In the genomic region with DNA sequence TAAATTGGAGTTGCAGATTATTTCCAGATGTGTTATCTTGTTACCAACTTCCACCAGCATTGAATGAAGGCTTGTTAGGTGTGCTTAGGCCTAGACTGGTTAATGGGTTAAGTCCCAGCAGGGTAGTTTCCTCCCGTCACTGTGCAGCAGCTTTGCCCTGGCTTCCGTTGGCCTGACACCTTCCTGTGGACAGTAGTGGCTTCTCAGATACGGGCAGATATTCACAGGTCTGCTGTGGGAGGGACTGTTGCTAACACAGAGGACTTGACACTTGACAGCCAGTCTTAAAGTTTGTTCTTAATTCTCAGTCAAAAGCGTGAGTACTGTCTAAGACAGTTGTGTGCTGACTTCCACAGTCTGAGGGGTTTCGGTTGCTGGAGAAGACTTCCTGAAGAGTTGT, we compare ENCODE assay signal across 24 mouse cellular contexts. TPM values are rescaled to one million over a fixed set of nuclear protein-coding genes. Genes with fewer than 3 reads are reported as not detected.
DNase-seq lines count a peak whose midpoint lies in the region; ATAC-seq and TF ChIP-seq lines count a peak whose summit lies in the region.
"Had no signal": no experiment of that assay in that cellular context is flagged by ENCODE, and none has a peak within 500 bp of the region (broad histone marks: within the 10 kb centered on the region; RNA-seq: fewer than 3 reads in every experiment).

No protein-coding gene starts in this region.

- no peak for TF ChIP-seq CTCF in liver, postnatal 0 days (IDR thresholded peaks at IDR 0.05; ENCODE audit: low read depth)
- no peak for TF ChIP-seq CTCF in midbrain, postnatal 0 days (IDR thresholded peaks at IDR 0.05)

- H3K9me3 ChIP-seq in liver, embryonic 11.5 days (ENCODE audit: control insufficient read depth, low read length): no peaks in the 10 kb centered on the region
- H3K9me3 ChIP-seq in liver, postnatal 0 days (ENCODE audit: low read length): no peaks in the 10 kb centered on the region
- H3K9me3 ChIP-seq in midbrain, postnatal 0 days (ENCODE audit: low read length): no peaks in the 10 kb centered on the region
- H3K9me3 ChIP-seq in hindbrain, embryonic 16.5 days (ENCODE audit: control insufficient read depth, low read length): no peaks in the 10 kb centered on the region
- H3K9me3 ChIP-seq: forebrain, embryonic 13.5 days; hindbrain, embryonic 13.5 days; limb, embryonic 15.5 days had no signal

- H3K27ac ChIP-seq in liver, embryonic 11.5 days (ENCODE audit: low read depth, low read length): no peak overlapping the region
- no peak overlapping the region for H3K27ac ChIP-seq in liver, postnatal 0 days (ENCODE audit: low read depth)
- no peak overlapping the region for H3K27ac ChIP-seq in midbrain, postnatal 0 days (ENCODE audit: low read depth, low read length)
- no peak overlapping the region for H3K27ac ChIP-seq in hindbrain, embryonic 16.5 days (ENCODE audit: low read depth, low read length)
- H3K27ac ChIP-seq: forebrain, embryonic 13.5 days; gastrocnemius, adult 2 months; heart, embryonic 13.5 days; hindbrain, embryonic 13.5 days; limb, embryonic 15.5 days had no signal

- no peak overlapping the region for H3K4me3 ChIP-seq in liver, embryonic 11.5 days (ENCODE audit: low read depth, low read length)
- H3K4me3 ChIP-seq in liver, postnatal 0 days (ENCODE audit: low read depth, low read length): no peak overlapping the region
- H3K4me3 ChIP-seq in midbrain, postnatal 0 days (ENCODE audit: low read depth, low read length): no peak overlapping the region
- H3K4me3 ChIP-seq in hindbrain, embryonic 16.5 days (ENCODE audit: low read length): no peak overlapping the region
- H3K4me3 ChIP-seq: forebrain, embryonic 13.5 days; gastrocnemius, adult 2 months; heart, embryonic 13.5 days; hindbrain, embryonic 13.5 days; limb, embryonic 15.5 days had no signal

- no peak overlapping the region for H3K9ac ChIP-seq in liver, embryonic 11.5 days (ENCODE audit: low read depth, low read length)
- no peak overlapping the region for H3K9ac ChIP-seq in liver, postnatal 0 days (replicated peaks)
- no peak overlapping the region for H3K9ac ChIP-seq in midbrain, postnatal 0 days (replicated peaks; ENCODE audit: low read length, poor library complexity, severe bottlenecking)
- no peak overlapping the region for H3K9ac ChIP-seq in hindbrain, embryonic 16.5 days (ENCODE audit: low read depth, low read length)
- H3K9ac ChIP-seq: forebrain, embryonic 13.5 days; heart, embryonic 13.5 days; hindbrain, embryonic 13.5 days; limb, embryonic 15.5 days had no signal

- no peak for TF ChIP-seq EP300 in liver, postnatal 0 days (IDR thresholded peaks at IDR 0.05; ENCODE audit: low read depth)

- H3K4me1 ChIP-seq in liver, embryonic 11.5 days (replicated peaks; ENCODE audit: control insufficient read depth, insufficient read depth, low read length): peaks cover 5% of the 10 kb centered on the region; the same call in 1 of the 2 replicates
- no peaks in the 10 kb centered on the region for H3K4me1 ChIP-seq in liver, postnatal 0 days (ENCODE audit: insufficient read depth)
- H3K4me1 ChIP-seq in midbrain, postnatal 0 days (ENCODE audit: insufficient read depth, low read length): no peaks in the 10 kb centered on the region
- no peaks in the 10 kb centered on the region for H3K4me1 ChIP-seq in hindbrain, embryonic 16.5 days (ENCODE audit: control insufficient read depth, insufficient read depth, low read depth, low read length)
- H3K4me1 ChIP-seq: forebrain, embryonic 13.5 days had no signal

- H3K36me3 ChIP-seq in liver, embryonic 11.5 days (ENCODE audit: control insufficient read depth, insufficient read depth, low read length): no peaks in the 10 kb centered on the region
- H3K36me3 ChIP-seq in liver, postnatal 0 days (replicated peaks; ENCODE audit: insufficient read depth, low read length): no peaks in the 10 kb centered on the region
- H3K36me3 ChIP-seq in midbrain, postnatal 0 days (ENCODE audit: insufficient read depth, low read length): no peaks in the 10 kb centered on the region
- no peaks in the 10 kb centered on the region for H3K36me3 ChIP-seq in hindbrain, embryonic 16.5 days (ENCODE audit: control insufficient read depth, insufficient read depth, low read length)
- H3K36me3 ChIP-seq: limb, embryonic 15.5 days had no signal

- no peak overlapping the region for H3K4me2 ChIP-seq in liver, embryonic 11.5 days
- H3K4me2 ChIP-seq in liver, postnatal 0 days (ENCODE audit: low read depth, low read length): no peak overlapping the region
- no peak overlapping the region for H3K4me2 ChIP-seq in midbrain, postnatal 0 days (ENCODE audit: low read depth, low read length, poor library complexity, severe bottlenecking)
- no peak overlapping the region for H3K4me2 ChIP-seq in hindbrain, embryonic 16.5 days (ENCODE audit: low read length)
- H3K4me2 ChIP-seq: forebrain, embryonic 13.5 days; heart, embryonic 13.5 days; hindbrain, embryonic 13.5 days; limb, embryonic 15.5 days had no signal

- H3K27me3 ChIP-seq in liver, embryonic 11.5 days (replicated peaks; ENCODE audit: control insufficient read depth, insufficient read depth, low read length): no peaks in the 10 kb centered on the region
- H3K27me3 ChIP-seq in liver, postnatal 0 days (ENCODE audit: insufficient read depth, low read length): no peaks in the 10 kb centered on the region
- no peaks in the 10 kb centered on the region for H3K27me3 ChIP-seq in midbrain, postnatal 0 days (ENCODE audit: insufficient read depth, low read length)
- H3K27me3 ChIP-seq in hindbrain, embryonic 16.5 days (replicated peaks; ENCODE audit: control insufficient read depth, insufficient read depth, low read length): no peaks in the 10 kb centered on the region
- H3K27me3 ChIP-seq: CH12.LX; forebrain, embryonic 13.5 days; heart, embryonic 13.5 days; hindbrain, embryonic 13.5 days; limb, embryonic 15.5 days had no signal

- 0 out of 2 replicates have a peak, but pooled peaks have one; percentile 20 for ATAC-seq in liver, embryonic 11.5 days (replicated peaks; ENCODE audit: low FRiP score)
- ATAC-seq in liver, postnatal 0 days: no peak
- ATAC-seq in megakaryocyte, adult 5-6 weeks (ENCODE audit: poor library complexity, severe bottlenecking): peak; percentile 79
- ATAC-seq in midbrain, postnatal 0 days (ENCODE audit: low FRiP score): no peak
- ATAC-seq in hindbrain, embryonic 16.5 days: no peak
- ATAC-seq: forebrain, embryonic 13.5 days; inflammation-experienced regulatory T-cells, adult 6 months had no signal

- WGBS in liver, embryonic 11.5 days: 50% methylated on average over 5 of the region's 5 CpGs
- 55% methylated on average over 5 of the region's 5 CpGs for WGBS in liver, postnatal 0 days (ENCODE audit: insufficient replicate concordance)
- WGBS in midbrain, postnatal 0 days: 78% methylated on average over 5 of the region's 5 CpGs
- WGBS in hindbrain, embryonic 16.5 days: 80% methylated on average over 5 of the region's 5 CpGs

- no peak for DNase-seq in liver, embryonic 11.5 days (ENCODE audit: low spot score)
- DNase-seq in liver, postnatal 0 days: no peak
- DNase-seq in embryo, embryonic 11 days: peak; percentile 29
- no peak for DNase-seq in adrenal gland, postnatal 4 days (ENCODE audit: low spot score in 2 of 2)
- no peak for DNase-seq in midbrain, postnatal 0 days (ENCODE audit: low spot score)
- DNase-seq: adrenal gland, postnatal 10 days; cerebellum, adult 2 months; cerebellum, postnatal 25 days; gastrocnemius, adult 2 months; heart, adult 11 months; kidney, adult 18-20 months; layer of hippocampus, adult 9-11 months; lung, adult 18-20 months; lung, postnatal 10 days; midbrain, embryonic 14.5 days; thymus, adult 18-20 months had no signal

RNA-seq across cellular contexts. Expression of a gene that starts 45.8 kb away (rescaled TPM):
- polyA plus RNA-seq in liver, embryonic 11.5 days (2014; fragmentation: Nextera tagmentation; extraction: Ambion mirVana): 21.0 and 21.1 TPM in 2 replicates
- 2.0 and 3.2 TPM in 2 replicates for polyA plus RNA-seq in liver, postnatal 0 days (2015; fragmentation: Nextera tagmentation; extraction: Ambion mirVana)
- 7.0 and 7.8 TPM in 2 replicates for total RNA-seq in megakaryocyte, adult 5-6 weeks (2015)
- 8.1 and 8.9 TPM in 2 replicates for total RNA-seq in megakaryocyte, adult 5-6 weeks (2017)
- 10 to 100 TPM; 32.7 to 40.0 TPM for total RNA-seq in adrenal gland, postnatal 4 days (2021)
- 22.2 and 25.6 TPM in 2 replicates for total RNA-seq in midbrain, postnatal 0 days (2014; rRNA removed)
- 6.2 and 7.1 TPM in 2 replicates for polyA plus RNA-seq in midbrain, postnatal 0 days (2015; fragmentation: Nextera tagmentation; extraction: Ambion mirVana)
- polyA plus RNA-seq in hindbrain, embryonic 16.5 days (2015; fragmentation: Nextera tagmentation; extraction: Ambion mirVana): 11.1 and 11.2 TPM in 2 replicates

Comparison
In these comparisons a context has a peak if more than half of its experiments do, and no peak if none do; other contexts are left out.
1. ATAC-seq: peak in liver, embryonic 11.5 days (single experiment) and megakaryocyte, adult 5-6 weeks (single experiment); none in liver, postnatal 0 days (single experiment), midbrain, postnatal 0 days (single experiment) and hindbrain, embryonic 16.5 days (single experiment).